Mouse (Mus musculus): ENCODE measurements at regions not wholly inside any gene's neighbourhood (a gene's known extent, or its start where the extent isn't known, plus 50 kb on each side); places are given as distances from the start of the nearest gene placed in this dataset.
"Not testable (repeated sequence)": the region's sequence is repeated elsewhere in the genome, so short reads cannot be mapped to it uniquely, and the experiment has no call there.

- ATAC-seq (ENCODE audit: low TSS enrichment): no peak
Observed at GRCm38 (mm10) chr8:42442786-42443185, 698.5 kb downstream of the Triml1 start.

DNA sequence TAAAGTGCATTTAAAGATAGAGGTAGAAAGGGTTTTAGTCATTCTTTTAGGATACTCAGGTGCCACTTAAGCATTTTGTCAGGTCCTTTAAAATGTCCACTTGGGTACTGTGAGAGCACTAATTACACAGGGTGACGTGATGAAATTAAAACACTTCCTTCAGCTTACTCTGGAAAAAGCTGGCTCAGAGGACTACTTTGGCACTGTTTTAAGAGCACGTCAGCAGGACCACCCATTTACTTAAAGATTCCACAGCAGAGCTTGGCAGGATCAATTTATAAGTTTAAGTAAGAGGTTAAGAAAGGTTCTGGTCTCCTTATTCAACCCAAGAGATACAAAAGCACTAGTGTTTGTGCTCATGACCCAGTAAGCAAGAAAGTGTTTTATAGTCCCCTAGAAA, 738.7 kb downstream of the Triml1 start:
- no peak for ATAC-seq (ENCODE audit: low TSS enrichment)

DNA sequence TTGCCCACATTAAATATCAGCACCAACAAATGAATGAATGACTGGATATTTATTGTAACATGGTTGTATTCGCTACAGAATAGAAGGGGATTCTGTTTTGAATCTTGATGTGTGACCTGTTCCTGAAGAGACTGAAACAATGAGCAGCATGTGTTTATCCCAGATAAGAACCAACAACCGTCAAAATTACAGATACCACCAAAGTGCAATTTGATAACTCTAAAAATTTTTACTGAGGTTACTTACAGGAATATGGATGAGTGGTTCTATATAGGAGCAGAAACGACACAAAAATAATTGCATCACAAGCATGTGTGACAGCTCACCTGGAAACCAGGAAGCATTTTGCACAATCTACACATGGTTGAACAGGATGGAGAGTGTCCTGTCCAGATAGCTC, 744.4 kb downstream of the Triml1 start:
- ATAC-seq (ENCODE audit: low TSS enrichment): no peak

- ATAC-seq (ENCODE audit: low TSS enrichment): no peak
Observed at GRCm38 (mm10) chr8:42388816-42389215, 752.5 kb downstream of the Triml1 start.

- ATAC-seq (ENCODE audit: low TSS enrichment): no peak
Observed at GRCm38 (mm10) chr8:42348073-42348603, 793.1 kb downstream of the Triml1 start.

DNA sequence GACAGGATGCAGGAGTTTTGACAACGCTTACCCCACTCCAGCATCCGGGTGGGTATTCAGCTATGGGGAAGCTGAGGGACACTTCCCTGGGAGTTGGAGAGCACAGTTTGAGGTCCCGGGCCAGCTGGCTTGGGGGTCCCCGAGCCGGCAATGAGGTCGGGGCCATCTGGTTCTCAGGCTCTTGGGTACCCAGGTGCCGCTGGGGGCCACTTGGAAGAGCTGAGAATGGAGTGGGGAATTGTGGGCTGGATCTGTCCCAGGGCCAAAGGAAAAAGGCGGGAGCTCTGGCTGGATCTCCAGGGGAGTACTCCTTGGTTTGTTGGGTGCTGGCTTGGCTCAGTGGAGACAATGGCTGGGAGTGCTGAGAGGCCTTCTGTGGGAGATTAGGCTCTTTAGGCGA, 806.6 kb downstream of the Triml1 start:
- no peak for ATAC-seq (ENCODE audit: low TSS enrichment)

- peak; percentile 50; the same call in 1 of the 2 replicates for ATAC-seq (ENCODE audit: low TSS enrichment)
Observed at GRCm38 (mm10) chr8:42324663-42325062, 816.6 kb downstream of the Triml1 start.

DNA sequence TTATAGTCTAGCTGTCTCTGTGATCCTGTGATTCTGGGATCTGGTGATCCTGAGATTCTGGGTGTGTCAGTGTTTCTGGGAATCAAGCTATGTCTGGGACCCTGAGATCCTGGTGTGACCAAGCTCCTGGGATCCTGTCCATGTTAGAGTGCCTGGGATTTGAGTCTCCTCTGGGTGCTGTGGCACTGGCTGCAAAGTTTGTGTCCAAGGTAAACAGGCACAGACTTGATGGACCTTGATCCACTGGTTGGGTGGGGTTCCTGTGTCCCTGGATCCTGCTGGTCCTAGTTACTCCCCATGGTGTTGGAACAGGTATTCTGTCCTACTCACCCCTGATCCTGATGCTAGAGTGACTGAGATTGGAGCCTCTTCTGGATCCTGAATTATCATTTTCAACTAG, 818.4 kb downstream of the Triml1 start:
- ATAC-seq (ENCODE audit: low TSS enrichment): no peak

GRCm38 (mm10) chr8:42311060-42311459, 830.2 kb downstream of the Triml1 start:
- ATAC-seq (ENCODE audit: low TSS enrichment): no peak

DNA sequence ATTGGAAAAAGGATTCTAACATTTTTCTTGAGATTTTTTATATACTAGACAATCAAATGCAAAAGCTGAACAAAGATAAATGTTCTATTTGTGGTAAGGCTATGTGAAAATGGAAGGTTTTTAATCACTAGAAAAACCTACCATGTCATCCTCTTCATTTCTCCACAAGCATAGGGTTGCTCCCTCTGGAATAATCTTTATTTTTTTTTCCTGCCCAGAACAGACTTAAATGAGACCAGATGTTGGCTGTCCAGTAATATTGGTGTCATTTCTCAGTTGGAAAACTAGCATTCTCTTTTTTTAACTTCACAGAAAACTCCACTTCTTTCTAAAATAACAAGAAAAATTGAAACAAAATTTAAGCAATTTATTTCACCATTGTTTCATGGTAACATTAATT, 849.9 kb downstream of the Triml1 start:
- no peak for ATAC-seq (ENCODE audit: low TSS enrichment)

DNA sequence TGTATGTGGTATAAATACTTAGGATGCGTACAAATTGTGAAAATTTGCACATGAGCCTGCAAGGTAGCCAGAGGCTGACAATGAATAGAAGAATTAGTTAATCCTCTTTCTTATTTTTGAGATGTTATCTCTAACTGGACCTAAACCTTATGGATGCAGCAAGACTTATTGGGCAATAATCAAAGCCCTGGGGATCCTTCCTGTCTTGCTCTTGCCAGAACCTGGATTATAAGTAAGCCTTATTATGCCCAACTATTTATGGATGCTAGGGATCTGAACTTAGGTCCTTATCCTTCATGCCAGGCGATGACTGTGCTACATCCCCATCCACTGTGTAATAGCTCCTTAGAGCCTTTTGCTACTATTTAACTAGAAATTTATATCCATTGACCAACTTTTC, 859.3 kb downstream of the Triml1 start:
- no peak for ATAC-seq (ENCODE audit: low TSS enrichment)

GRCm38 (mm10) chr8:42253358-42253757, 836.5 kb upstream of the Frg1 start:
- ATAC-seq (ENCODE audit: low TSS enrichment): no peak

- not testable (repeated sequence) for ATAC-seq (ENCODE audit: low TSS enrichment)
Observed at GRCm38 (mm10) chr8:42242321-42242720, 825.4 kb upstream of the Frg1 start.

DNA sequence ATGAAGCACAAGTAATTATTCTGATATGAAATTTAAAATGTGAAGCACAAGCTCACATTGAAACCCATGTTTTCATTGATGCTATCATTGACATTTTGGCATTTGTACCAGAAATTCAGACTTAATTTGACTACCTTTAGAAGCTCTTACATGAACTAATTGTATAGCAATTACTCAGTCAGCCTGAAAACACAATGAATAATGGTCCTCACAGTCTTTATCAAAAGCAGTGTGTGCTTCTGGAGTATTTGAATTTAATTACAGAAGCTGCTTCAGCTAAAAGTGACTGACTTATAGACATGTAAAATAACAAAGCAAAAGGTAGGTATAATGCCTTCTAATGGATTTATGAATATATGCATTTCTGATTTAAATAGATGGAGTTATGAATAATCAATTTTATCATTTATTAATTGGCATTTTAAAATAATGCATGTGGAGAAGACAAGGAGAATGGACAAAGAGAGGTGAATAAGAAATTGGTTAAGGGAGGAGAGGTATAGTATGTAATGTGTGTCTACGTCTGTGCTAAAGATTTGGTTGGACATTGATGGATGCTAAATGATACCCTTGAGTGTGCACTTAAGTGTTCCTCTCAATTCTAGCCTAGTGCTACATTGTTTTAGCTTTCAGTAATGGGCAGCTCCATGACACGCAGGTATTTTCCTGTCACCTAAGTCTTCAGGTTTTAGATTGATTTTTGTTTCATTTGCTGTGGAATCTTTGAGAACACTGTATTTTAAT, 803.2 kb upstream of the Frg1 start:
- no peak for ATAC-seq (ENCODE audit: low TSS enrichment)

DNA sequence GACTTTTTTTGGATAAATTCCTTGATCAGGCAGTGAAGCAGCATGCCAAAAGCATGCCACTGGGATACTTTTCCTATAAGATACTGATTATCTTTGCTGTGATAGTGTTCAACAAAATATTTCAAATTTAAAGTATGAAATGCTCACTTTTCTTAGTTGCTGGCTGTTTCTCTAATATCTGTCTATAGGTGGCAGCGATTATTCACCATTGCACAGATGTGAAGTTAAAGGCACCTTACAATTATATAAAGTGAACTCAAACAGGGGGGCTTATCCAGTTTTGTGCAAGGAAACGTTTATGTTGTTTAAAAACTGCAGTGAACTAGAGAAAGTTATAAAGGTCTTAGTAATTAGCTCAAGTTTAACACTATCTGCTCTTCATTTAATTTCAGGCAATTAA, 794.1 kb upstream of the Frg1 start:
- ATAC-seq (ENCODE audit: low TSS enrichment): no peak

DNA sequence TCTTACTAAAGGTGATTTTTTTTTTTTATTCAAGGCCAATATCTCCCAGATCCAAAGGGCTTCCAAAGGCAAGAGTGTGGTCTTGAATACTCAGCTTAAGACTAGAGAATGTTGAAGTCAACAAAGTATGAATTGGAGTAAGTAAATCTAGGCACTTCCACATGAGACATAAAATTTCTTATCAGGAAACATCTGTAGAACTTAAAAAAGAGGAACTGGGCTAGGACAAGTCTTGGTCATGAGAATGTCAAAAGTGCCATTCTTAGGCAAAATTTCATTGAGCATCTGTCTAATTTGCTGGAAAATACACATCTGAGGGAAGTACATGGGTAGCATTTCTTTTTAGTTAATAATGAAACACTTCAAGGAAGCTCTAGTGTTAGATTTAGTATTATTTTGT, 793.1 kb upstream of the Frg1 start:
- ATAC-seq (ENCODE audit: low TSS enrichment): no peak

DNA sequence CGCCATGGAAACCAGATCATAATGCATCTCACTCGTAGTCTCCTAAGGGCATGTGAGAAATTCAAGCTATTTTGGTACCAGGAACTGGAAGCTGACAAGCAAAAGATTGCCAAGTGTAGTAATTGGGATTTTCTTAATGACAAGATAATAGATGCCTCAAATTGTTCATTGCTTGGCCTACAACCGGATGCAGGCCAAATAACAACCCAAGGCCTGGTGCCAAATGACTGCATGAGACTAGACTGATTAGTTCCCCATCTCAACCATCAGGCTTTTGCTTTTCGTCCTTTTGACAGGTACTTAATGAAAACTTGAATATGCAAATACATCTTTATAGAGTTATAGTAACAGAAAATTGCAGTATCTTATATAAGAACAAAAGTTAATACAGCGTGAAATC, 780.4 kb upstream of the Frg1 start:
- no peak for ATAC-seq (ENCODE audit: low TSS enrichment)

DNA sequence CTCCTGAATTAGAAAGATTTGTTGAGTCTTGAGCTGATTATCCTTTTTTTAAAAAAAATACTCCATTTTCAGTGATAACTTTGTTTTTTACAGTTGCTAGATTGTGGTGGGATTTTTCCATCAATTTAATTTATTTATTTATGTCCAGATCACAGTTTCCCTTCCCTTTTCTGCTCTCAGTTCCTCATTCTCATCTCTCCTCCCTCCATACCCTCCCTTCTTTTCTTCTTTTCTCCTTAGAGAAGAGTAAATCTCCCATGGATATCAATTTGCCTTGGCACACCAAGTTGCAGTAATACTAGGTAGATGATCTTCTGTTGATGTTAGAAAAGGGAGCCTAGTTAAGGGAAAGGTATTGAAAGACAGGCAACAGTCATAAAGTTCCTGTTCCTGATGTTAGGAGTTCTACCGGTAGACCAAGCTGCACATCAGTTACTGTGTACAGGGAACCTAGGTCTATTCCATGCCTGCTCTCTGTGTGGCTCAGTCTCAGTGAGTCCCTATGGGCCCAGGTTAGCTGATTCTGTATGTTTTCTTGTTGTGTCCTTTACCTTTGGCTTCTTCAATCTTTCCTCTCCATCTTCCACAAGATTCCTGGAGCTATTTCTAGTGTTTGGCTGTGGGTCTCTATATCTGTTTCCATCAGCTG, 777.2 kb upstream of the Frg1 start:
- ATAC-seq (ENCODE audit: low TSS enrichment): no peak

DNA sequence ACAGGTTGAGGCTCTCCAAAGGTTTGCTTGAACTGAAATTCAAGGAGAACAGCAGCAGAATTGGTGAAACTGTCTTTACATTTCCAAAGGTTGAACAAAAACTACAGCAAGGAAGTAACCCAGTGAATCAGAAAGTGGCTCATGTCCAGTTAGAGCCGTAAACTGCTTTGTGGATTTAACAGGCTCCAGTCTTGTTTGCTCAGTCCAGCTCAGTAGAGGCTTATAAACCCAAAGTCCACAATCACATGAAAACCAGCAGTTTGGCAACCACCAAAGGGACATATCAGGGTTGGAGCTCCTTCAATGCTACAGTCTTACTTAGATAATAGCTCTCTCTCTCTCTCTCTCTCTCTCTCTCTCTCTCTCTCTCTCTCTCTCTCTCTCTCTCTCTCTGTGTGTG, 770.2 kb upstream of the Frg1 start:
- no peak for ATAC-seq (ENCODE audit: low TSS enrichment)

DNA sequence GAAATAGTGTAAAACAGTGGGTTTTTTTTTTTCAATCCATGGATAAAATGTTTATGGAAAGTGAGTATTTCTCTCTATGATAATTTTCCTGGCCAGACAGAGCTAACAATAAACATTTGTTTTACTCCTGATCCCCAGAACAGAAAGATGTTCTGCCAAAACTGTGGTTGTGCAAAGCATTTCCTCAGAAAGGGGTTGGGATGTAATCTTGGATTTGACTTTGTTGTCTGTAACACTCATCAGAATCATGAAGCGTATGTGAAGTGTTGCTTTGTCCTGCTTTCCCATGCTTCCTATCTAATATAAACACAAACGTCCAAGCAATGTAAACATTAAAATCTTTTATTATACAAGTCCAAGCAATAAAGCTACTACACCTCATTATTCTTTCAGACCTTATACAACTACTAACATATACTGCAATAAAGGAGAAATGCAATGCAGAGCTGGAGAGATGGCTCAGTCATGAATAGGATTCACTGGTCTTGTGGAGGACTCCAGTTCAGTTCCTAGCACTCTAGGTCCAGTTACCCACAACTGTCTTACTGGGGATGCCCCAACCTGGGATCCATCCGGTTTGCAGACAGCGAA, 766.5 kb upstream of the Frg1 start:
- no peak for ATAC-seq (ENCODE audit: low TSS enrichment)

DNA sequence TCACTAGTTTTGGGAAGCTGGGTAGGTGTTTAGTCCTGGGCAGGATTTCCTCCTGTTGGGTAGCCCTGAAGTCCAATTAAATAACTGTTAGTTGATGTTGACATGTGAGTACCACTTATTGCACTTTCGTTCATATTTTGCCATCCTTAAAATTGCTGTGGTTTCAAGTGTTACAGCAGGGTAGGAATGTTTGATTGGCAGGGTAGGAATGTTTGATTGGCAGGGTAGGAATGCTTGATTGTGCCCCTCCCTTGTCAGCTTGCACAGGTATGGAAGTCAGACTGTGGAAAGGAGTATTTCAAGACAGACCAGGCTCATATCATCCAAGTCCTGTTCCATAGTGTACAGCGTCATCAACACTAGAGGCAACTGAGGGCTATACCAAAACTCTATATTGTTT, 745.6 kb upstream of the Frg1 start:
- ATAC-seq (ENCODE audit: low TSS enrichment): no peak

GRCm38 (mm10) chr8:42157006-42157405, 740.1 kb upstream of the Frg1 start:
- ATAC-seq (ENCODE audit: low TSS enrichment): no peak

DNA sequence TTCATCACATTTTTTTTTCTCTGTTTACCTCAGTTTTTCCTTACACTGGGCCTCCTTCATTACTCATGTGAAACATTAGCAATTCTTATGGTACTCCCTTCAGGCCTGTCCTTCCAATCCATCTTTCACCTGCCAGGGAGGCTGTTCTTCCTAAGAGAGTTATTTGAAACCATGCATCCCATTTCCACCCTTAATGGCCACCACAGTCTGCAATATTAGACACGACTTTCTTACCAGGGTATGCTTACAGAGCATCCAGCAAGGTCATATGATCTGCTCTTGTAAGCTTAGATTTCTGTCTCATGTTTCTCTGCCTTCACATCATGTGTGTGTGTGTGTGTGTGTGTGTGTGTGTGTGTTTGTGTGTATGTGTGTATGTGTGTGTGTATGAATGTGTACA, 739.7 kb upstream of the Frg1 start:
- no peak for ATAC-seq (ENCODE audit: low TSS enrichment)

All from frontal cortex, adult (tissue).